Comparison of ENCODE assay signal across 9 mouse cellular contexts in the genomic region with DNA sequence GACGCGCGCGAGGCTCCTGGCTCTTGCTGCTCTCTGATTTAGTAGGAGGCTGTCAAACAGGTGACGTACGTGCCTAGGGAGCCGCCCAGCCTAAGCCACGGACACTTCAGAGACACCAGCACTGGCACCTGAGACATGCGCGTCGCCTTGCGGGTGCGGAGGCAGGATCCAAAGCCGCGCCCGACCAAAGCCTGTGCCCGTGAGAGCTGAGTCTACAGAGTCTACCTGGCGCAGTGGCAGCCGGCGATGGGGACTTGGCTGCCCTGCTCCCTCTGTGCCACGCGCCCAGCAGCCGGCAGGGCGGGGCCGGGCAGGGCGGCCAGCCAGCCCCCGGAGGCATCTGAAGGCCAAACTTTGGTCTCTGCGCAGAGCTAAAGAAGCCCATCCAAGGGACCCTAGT. TPM values are rescaled to one million over a fixed set of nuclear protein-coding genes. Genes with fewer than 3 reads are reported as not detected.
DNase-seq lines count a peak whose midpoint lies in the region; ATAC-seq and TF ChIP-seq lines count a peak whose summit lies in the region.
"Had no signal": no experiment of that assay in that cellular context is flagged by ENCODE, and none has a peak within 500 bp of the region (broad histone marks: within the 10 kb centered on the region; RNA-seq: fewer than 3 reads in every experiment).

No protein-coding gene starts in this region.

- peak overlapping the region; percentile 67 for H3K9ac ChIP-seq in heart, embryonic 13.5 days
- H3K9ac ChIP-seq in kidney, embryonic 15.5 days: 0 out of 2 replicates have a peak overlapping the region, but pooled peaks have one; percentile 22
- no peak overlapping the region for H3K9ac ChIP-seq in lung, postnatal 0 days (replicated peaks; ENCODE audit: low read depth)
- H3K9ac ChIP-seq in stomach, embryonic 15.5 days: no peak overlapping the region

- H3K27ac ChIP-seq in gastrocnemius, adult 2 months: no peak overlapping the region
- no peak overlapping the region for H3K27ac ChIP-seq in heart, embryonic 13.5 days (replicated peaks)
- H3K27ac ChIP-seq in kidney, embryonic 15.5 days: no peak overlapping the region
- no peak overlapping the region for H3K27ac ChIP-seq in lung, postnatal 0 days (ENCODE audit: low read length)
- no peak overlapping the region for H3K27ac ChIP-seq in stomach, embryonic 15.5 days

- peak overlapping the region; percentile 79 for H3K4me2 ChIP-seq in heart, embryonic 13.5 days
- H3K4me2 ChIP-seq in kidney, embryonic 15.5 days: peak overlapping the region; percentile 68
- H3K4me2 ChIP-seq in lung, postnatal 0 days (replicated peaks; ENCODE audit: low read depth, low read length): peak overlapping the region; percentile 44
- peak overlapping the region; percentile 60 for H3K4me2 ChIP-seq in stomach, embryonic 15.5 days

- DNase-seq in gastrocnemius, adult 2 months: peak; percentile 17
- DNase-seq in gastrocnemius, adult 18-20 months (ENCODE audit: low spot score): no peak
- peak; percentile 40 for DNase-seq in adrenal gland, postnatal 25 days
- DNase-seq in lung, postnatal 0 days (ENCODE audit: low spot score): peak; percentile 24

- H3K9me3 ChIP-seq in heart, embryonic 13.5 days: no peaks in the 10 kb centered on the region
- no peaks in the 10 kb centered on the region for H3K9me3 ChIP-seq in kidney, embryonic 15.5 days (replicated peaks)
- H3K9me3 ChIP-seq in lung, postnatal 0 days (ENCODE audit: low read length): no peaks in the 10 kb centered on the region
- no peaks in the 10 kb centered on the region for H3K9me3 ChIP-seq in stomach, embryonic 15.5 days
- H3K9me3 ChIP-seq: G1E had no signal

- H3K27me3 ChIP-seq in heart, embryonic 13.5 days (replicated peaks): peaks cover 28% of the 10 kb centered on the region
- peaks cover 18% of the 10 kb centered on the region for H3K27me3 ChIP-seq in kidney, embryonic 15.5 days
- H3K27me3 ChIP-seq in lung, postnatal 0 days (replicated peaks; ENCODE audit: insufficient read depth, low read length): no peaks in the 10 kb centered on the region
- no peaks in the 10 kb centered on the region; the same call in 1 of the 2 replicates for H3K27me3 ChIP-seq in stomach, embryonic 15.5 days (replicated peaks)

- no peak for TF ChIP-seq EP300 in lung, postnatal 0 days (IDR thresholded peaks at IDR 0.05)

- intact Hi-C loops in gastrocnemius, adult 2 months (cut with DNase I): no loop called here

- no peak for TF ChIP-seq CTCF in gastrocnemius, adult 2 months (IDR thresholded peaks at IDR 0.05)
- TF ChIP-seq CTCF in lung, postnatal 0 days (IDR thresholded peaks at IDR 0.05): no peak

- ATAC-seq in heart, embryonic 13.5 days (ENCODE audit: extremely low read depth, insufficient number of reproducible peaks, low FRiP score, low TSS enrichment): no peak
- ATAC-seq in kidney, embryonic 15.5 days (replicated peaks; ENCODE audit: low FRiP score): peak; percentile 84
- ATAC-seq in lung, postnatal 0 days: peak; percentile 57
- ATAC-seq in stomach, embryonic 15.5 days (ENCODE audit: insufficient read depth, low FRiP score, low read depth): peak; percentile 50
- ATAC-seq in erythroblast, adult 5-6 weeks (replicated peaks; ENCODE audit: low FRiP score, poor library complexity, severe bottlenecking): no peak

- no peaks in the 10 kb centered on the region for H3K36me3 ChIP-seq in heart, embryonic 13.5 days
- H3K36me3 ChIP-seq in kidney, embryonic 15.5 days: no peaks in the 10 kb centered on the region
- no peaks in the 10 kb centered on the region for H3K36me3 ChIP-seq in lung, postnatal 0 days (ENCODE audit: insufficient read depth, low read length)
- no peaks in the 10 kb centered on the region for H3K36me3 ChIP-seq in stomach, embryonic 15.5 days
- H3K36me3 ChIP-seq: G1E had no signal

- peaks cover 5% of the 10 kb centered on the region; the same call in 1 of the 2 replicates for H3K4me1 ChIP-seq in heart, embryonic 13.5 days
- peaks cover 7% of the 10 kb centered on the region; the same call in 1 of the 2 replicates for H3K4me1 ChIP-seq in kidney, embryonic 15.5 days
- H3K4me1 ChIP-seq in lung, postnatal 0 days (ENCODE audit: insufficient read depth, low read depth, low read length): no peaks in the 10 kb centered on the region
- H3K4me1 ChIP-seq in stomach, embryonic 15.5 days: 0 out of 2 replicates have a peak, but pooled peaks cover 5% of the 10 kb centered on the region

- peak overlapping the region; percentile 56 for H3K4me3 ChIP-seq in gastrocnemius, adult 2 months
- H3K4me3 ChIP-seq in heart, embryonic 13.5 days: peak overlapping the region; percentile 52
- peak overlapping the region; percentile 38 for H3K4me3 ChIP-seq in kidney, embryonic 15.5 days (replicated peaks)
- H3K4me3 ChIP-seq in lung, postnatal 0 days (ENCODE audit: low read depth, low read length): no peak overlapping the region
- H3K4me3 ChIP-seq in stomach, embryonic 15.5 days (replicated peaks): peak overlapping the region; percentile 27

- 1% methylated on average over 28 of the region's 28 CpGs for WGBS in heart, embryonic 13.5 days
- WGBS in kidney, embryonic 15.5 days: 1% methylated on average over 28 of the region's 28 CpGs
- 4% methylated on average over 28 of the region's 28 CpGs for WGBS in lung, postnatal 0 days
- 2% methylated on average over 28 of the region's 28 CpGs for WGBS in stomach, embryonic 15.5 days

RNA-seq across cellular contexts. Expression of a gene that starts 23.5 kb away (rescaled TPM):
- not detected for total RNA-seq in gastrocnemius, adult 2 months (2021)
- total RNA-seq in gastrocnemius, adult 18-20 months (2021): not detected
- not detected in 2 replicates for total RNA-seq in adrenal gland, postnatal 25 days (2021)
- polyA plus RNA-seq in heart, embryonic 13.5 days (2015; fragmentation: Nextera tagmentation; extraction: Ambion mirVana): not detected in 2 replicates
- 0.05 TPM in 1 of 2 replicates, not detected in the other for polyA plus RNA-seq in kidney, embryonic 15.5 days (2015; fragmentation: Nextera tagmentation; extraction: Ambion mirVana)
- polyA plus RNA-seq in lung, postnatal 0 days (2015; fragmentation: Nextera tagmentation; extraction: Ambion mirVana): 0.17 and 0.39 TPM in 2 replicates
- 0.04 TPM in 1 of 2 replicates, not detected in the other for polyA plus RNA-seq in stomach, embryonic 15.5 days (2015; fragmentation: Nextera tagmentation; extraction: Ambion mirVana)
- total RNA-seq in erythroblast, adult 5-6 weeks (2015; ENCODE audit: low replicate concordance): not detected in 2 replicates
- total RNA-seq in erythroblast, adult 5-6 weeks (2017; ENCODE audit: low replicate concordance): not detected in 2 replicates
- polyA plus RNA-seq: G1E had no signal

Comparison
In these comparisons a context has a peak if more than half of its experiments do, and no peak if none do; other contexts are left out.
1. ATAC-seq: peak in kidney, embryonic 15.5 days (single experiment), lung, postnatal 0 days (single experiment) and stomach, embryonic 15.5 days (single experiment); none in heart, embryonic 13.5 days (single experiment) and erythroblast, adult 5-6 weeks (single experiment).
2. H3K9ac ChIP-seq: peak in heart, embryonic 13.5 days (single experiment) and kidney, embryonic 15.5 days (single experiment); none in lung, postnatal 0 days (single experiment) and stomach, embryonic 15.5 days (single experiment).
3. Peak in every context shown above with its lines, with median percentiles within 50 percentile points of each other: H3K4me2 ChIP-seq.